Mouse (Mus musculus): Measurements from ENCODE around the gene Ccl27a.

DNA sequence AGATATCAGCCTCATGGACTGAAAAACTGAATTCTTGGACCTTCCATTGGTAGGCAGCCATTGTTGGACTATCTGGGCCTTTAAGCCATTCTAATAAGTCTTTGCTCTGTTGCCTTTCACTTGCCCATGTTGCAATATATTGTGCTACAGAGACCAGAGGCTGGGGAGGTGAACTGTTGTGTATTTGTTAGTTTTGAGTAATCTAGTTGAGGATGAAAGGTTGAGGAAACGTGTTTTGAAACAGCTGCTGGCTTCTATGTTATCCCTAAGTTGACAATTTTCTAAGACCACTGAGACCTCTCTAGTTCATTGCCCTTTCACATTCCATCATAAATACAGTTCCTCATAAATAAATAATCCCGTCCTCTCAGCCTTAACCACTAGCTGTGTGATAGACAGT is 29.9 kb downstream of the Ccl27a start:
- no peak for TF ChIP-seq CTCF (IDR thresholded peaks at IDR 0.05; ENCODE audit: control insufficient read depth, insufficient read depth, insufficient replicate concordance, low read depth, low read length)
- no peak for TF ChIP-seq POLR2A (IDR thresholded peaks at IDR 0.05; ENCODE audit: control insufficient read depth, low read depth, low read length)
